Mouse (Mus musculus) thymus, adult 2 months (tissue): Measurements from ENCODE around the gene Galnt9. TPM values are rescaled to one million over a fixed set of nuclear protein-coding genes. Genes with fewer than 3 reads are reported as not detected.

ENCODE experiments used
- DNase-seq: peaks from one replicate; pipeline ENCODE4 v3.0.0; 2021
- H3K27ac ChIP-seq: fragments of 200-500 bp; 2 replicates; pipeline ENCODE4 v1.5.1; 2012; ENCODE audit warnings: low read length, control low read depth; ENCODE audit not compliant: control insufficient read depth, insufficient read depth
- H3K27me3 ChIP-seq: fragments of 200-500 bp; 2 replicates; pipeline ENCODE4 v1.6.1; 2012; ENCODE audit warnings: mild to moderate bottlenecking, low read length, moderate library complexity, mixed read lengths; ENCODE audit not compliant: control insufficient read depth, insufficient read depth
- H3K36me3 ChIP-seq: fragments of 200-500 bp; 2 replicates; pipeline ENCODE4 v1.6.1; 2012; ENCODE audit warnings: mild to moderate bottlenecking, low read length, moderate library complexity; ENCODE audit not compliant: control insufficient read depth, insufficient read depth
- H3K4me1 ChIP-seq: fragments of 200-500 bp; replicated peaks from 2 replicates; pipeline ENCODE4 v1.6.1; 2012; ENCODE audit warnings: low read length; ENCODE audit not compliant: control insufficient read depth, insufficient read depth
- H3K4me3 ChIP-seq: fragments of 200-500 bp; 2 replicates; pipeline ENCODE4 v1.5.1; 2012; ENCODE audit warnings: mild to moderate bottlenecking, low read length, control low read depth, moderate library complexity; ENCODE audit not compliant: control insufficient read depth, insufficient read depth
- CTCF ChIP-seq: fragments of 200-500 bp; IDR thresholded peaks from 2 replicates; pipeline ENCODE4 v1.5.1; 2012; ENCODE audit warnings: mild to moderate bottlenecking, control low read depth, low read length, moderate library complexity, borderline replicate concordance; ENCODE audit not compliant: control insufficient read depth, poor library complexity, insufficient read depth; ENCODE audit errors: extremely low read depth
- POLR2A ChIP-seq: fragments of 200-500 bp; IDR thresholded peaks from 2 replicates; pipeline ENCODE4 v1.6.1; 2012; ENCODE audit warnings: mild to moderate bottlenecking, low read length, control low read depth, moderate library complexity; ENCODE audit not compliant: control insufficient read depth, poor library complexity, insufficient read depth; ENCODE audit errors: extremely low read depth
- WGBS: fragments of 180-500 bp; shearing (Covaris S2); methylation state at CpG from one replicate; pipeline ENCODE4 v1.1.7; 2018; 5-methylcytosine and 5-hydroxymethylcytosine counted together
- polyA plus RNA-seq: library from polyadenylated mRNA; depleted of rRNA; stranded (reverse); fragments of >200 nt; gene quantifications from 2 replicates; pipeline ENCODE4 v1.2.3, GENCODE M21; 2012

Gene Galnt9
- polyA plus RNA-seq, 1 experiment: 1.3 TPM

DNA sequence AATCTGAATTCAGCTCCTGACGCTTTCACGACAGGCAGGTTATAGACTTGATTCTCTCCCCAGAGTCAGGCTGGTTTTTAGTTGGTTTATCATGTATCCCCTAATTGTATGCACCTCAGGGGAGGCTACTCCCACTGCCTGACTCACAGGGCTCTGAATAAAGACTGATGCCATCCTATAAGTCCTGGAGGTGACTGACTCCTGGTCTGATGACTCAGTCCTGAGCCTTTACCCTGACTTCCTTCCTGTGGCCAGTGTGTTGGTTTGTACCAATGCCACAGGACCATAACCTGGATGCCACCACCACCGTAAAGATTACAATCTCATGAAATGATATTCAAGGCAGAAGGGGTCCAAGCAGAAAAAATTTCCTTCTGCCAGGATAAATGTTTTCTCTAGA, 40.8 kb upstream of the Galnt9 start:
- Histone ChIP-seq H3K36me3 (no peaks in the 10 kb centered on the region), H3K27me3 (no peaks in the 10 kb centered on the region), H3K4me3 (no peak overlapping the region), H3K4me1 (no peaks in the 10 kb centered on the region), H3K27ac (no peak overlapping the region)
- DNase-seq: no peak
- no peak for TF ChIP-seq POLR2A
- no peak for TF ChIP-seq CTCF
- WGBS: 64% methylated on average over 3 of the region's 3 CpGs

DNA sequence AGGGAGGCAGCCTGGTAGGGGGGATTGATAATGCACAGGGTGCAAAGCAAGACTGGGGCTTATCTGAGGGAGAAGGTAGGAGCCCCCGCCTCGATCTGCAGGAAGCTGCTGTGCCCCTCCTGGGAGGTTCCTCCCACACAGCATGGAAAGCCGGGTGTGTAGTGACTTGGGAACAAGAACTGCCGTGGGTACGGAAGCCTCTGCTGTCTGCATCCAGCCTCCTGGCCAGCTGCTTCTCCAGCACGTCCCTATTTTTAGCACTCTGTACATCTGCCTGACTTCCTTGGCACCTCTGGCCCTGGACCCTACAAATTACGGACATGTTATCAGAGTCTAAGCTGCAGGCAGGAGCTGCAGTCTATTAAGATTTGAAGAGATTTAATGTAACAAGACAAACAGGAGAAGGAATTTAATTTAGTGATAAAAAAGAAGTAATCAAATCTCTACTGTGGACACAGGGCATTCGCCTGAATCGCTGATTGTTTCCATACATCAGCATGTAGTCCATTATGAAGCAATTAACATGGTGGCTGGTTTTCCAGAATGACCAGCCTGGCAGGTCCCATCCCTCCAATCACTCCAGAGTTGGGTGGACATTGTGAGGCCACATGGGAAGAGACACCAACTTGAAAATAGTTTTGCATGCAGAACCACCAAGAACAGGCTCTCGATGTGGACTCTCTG, 38.4 kb upstream of the Galnt9 start:
- DNase-seq: no peak
- no peaks in the 10 kb centered on the region for H3K27me3 ChIP-seq
- WGBS: 88% methylated on average over 10 of the region's 10 CpGs
- no peaks in the 10 kb centered on the region for H3K4me1 ChIP-seq
- TF ChIP-seq CTCF: no peak
- TF ChIP-seq POLR2A: no peak
- H3K27ac ChIP-seq: no peak overlapping the region
- no peaks in the 10 kb centered on the region for H3K36me3 ChIP-seq
- H3K4me3 ChIP-seq: no peak overlapping the region

DNA sequence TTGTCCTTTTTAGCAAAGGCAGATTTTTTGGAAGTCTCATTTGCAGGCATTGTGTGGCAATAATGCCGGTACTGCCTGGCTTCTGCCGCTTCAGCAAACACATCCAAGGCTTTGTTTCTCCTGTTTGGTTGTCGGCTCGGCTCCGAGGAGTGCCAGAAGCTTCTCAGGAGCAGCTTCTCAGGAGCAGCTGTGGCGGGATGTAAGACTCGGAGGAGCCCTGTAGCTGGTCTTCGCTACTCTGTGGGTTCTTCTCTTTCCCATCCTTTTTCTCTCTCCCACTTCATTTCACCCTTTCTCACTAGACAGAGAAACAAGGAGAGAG, 37.9 kb upstream of the Galnt9 start:
- Histone ChIP-seq H3K36me3 (no peaks in the 10 kb centered on the region), H3K27me3 (no peaks in the 10 kb centered on the region), H3K4me3 (no peak overlapping the region), H3K4me1 (no peaks in the 10 kb centered on the region), H3K27ac (no peak overlapping the region)
- 91% methylated on average over 8 of the region's 8 CpGs for WGBS
- TF ChIP-seq CTCF (no peak), POLR2A (no peak)
- no peak for DNase-seq

DNA sequence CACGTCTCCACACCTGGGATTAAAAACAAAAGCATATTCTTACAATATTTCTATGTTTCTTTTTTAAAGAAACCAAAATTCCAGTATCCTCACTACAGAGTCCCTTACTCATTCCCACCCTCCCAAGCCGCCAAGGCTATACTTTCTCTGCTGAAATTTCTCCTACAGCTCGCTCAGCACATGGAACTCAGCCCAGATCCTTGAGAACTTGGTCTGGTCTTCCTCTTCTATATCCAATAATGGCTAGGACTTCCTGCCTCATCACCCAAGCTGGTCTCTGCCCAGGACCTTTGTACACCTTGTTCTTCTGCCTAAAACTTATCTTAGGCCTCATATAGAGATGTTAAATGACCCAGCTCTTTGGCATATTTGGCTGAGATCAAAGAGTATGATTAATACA, 37.3 kb upstream of the Galnt9 start:
- Histone ChIP-seq H3K4me1 (no peaks in the 10 kb centered on the region), H3K36me3 (no peaks in the 10 kb centered on the region), H3K4me3 (no peak overlapping the region), H3K27me3 (no peaks in the 10 kb centered on the region), H3K27ac (no peak overlapping the region)
- DNase-seq: no peak
- WGBS: 85% methylated on average over 3 of the region's 3 CpGs
- TF ChIP-seq POLR2A: no peak

DNA sequence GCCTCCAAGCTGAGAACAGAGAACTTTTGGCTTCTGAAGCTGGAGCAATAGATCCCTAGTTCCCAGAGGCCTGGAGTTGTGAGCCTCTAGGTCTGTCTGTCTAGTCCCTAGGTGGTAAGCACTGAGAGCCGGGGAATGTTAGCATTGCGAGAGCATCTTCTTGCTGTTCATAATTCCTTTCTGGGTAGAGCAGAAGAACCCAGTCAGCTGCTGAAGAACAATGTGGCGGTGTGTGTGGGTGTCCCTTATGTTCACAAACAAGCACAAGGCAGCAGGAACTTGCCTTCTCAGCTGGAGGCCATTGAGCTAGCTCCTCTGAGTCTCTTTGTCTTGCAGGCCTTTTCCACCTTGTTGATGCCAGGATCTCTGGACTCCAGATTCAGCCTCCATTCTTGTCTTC, 36.2 kb upstream of the Galnt9 start:
- Histone ChIP-seq H3K27me3 (no peaks in the 10 kb centered on the region), H3K4me1 (no peaks in the 10 kb centered on the region), H3K27ac (no peak overlapping the region), H3K36me3 (no peaks in the 10 kb centered on the region), H3K4me3 (no peak overlapping the region)
- DNase-seq: no peak
- 96% methylated on average over 3 of the region's 3 CpGs for WGBS
- TF ChIP-seq CTCF (no peak), POLR2A (no peak)

DNA sequence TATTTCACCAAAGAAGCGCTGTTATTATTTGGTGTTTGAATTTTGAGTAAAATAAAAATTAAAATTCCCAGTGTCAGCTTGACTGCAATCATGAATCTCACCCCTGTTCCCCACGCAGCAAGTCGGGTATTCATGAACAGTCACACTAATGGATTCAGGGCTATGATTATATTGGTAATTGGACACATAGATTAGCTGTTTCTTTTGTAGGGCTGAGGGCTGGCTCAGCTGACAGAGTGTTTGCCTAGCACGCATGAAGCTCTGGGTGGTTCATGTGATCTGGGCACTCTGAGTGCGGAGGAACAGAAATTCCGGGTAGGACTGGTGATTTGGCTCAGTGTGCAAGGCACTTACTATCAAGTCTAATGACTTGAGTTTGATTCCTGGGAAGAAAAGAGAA, 33.8 kb upstream of the Galnt9 start:
- H3K4me3 ChIP-seq: no peak overlapping the region
- H3K36me3 ChIP-seq: no peaks in the 10 kb centered on the region
- no peak for DNase-seq
- WGBS: 94% methylated on average over 6 of the region's 6 CpGs
- TF ChIP-seq POLR2A: no peak
- no peak for TF ChIP-seq CTCF
- peaks cover 4% of the 10 kb centered on the region; the same call in 1 of the 2 replicates for H3K4me1 ChIP-seq
- no peak overlapping the region for H3K27ac ChIP-seq
- no peaks in the 10 kb centered on the region for H3K27me3 ChIP-seq

DNA sequence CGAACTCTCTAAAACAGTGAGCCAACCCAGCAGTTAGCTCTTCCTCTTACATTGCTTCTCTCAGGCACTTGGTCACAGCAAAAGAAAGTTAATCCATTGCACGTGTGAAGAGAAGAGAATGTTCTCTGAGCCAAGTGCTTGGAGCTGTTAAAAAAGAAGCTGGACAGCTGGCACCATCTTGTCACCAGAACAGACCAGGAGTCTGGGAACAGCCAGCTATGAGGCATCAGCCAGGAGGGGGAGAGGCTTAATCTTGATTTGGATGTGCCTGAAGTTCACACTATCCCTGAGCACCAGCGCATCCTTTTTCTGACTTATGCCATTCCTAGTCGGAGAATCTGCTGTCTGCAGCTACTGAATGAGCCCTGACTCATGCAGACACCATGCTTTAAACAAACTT, 30.4 kb upstream of the Galnt9 start:
- Histone ChIP-seq H3K4me3 (no peak overlapping the region), H3K4me1 (peaks cover 4% of the 10 kb centered on the region; the same call in 1 of the 2 replicates), H3K27me3 (no peaks in the 10 kb centered on the region), H3K27ac (no peak overlapping the region), H3K36me3 (no peaks in the 10 kb centered on the region)
- WGBS: 93% methylated on average over 4 of the region's 4 CpGs
- no peak for TF ChIP-seq CTCF
- no peak for TF ChIP-seq POLR2A
- no peak for DNase-seq
